Mouse (Mus musculus) cerebellum, postnatal 14 days (tissue): ENCODE measurements around the gene Psme3.

Source experiments
- DNase-seq, 2 experiments: peaks; one replicate each; pipeline ENCODE4 v3.0.0; 2021; ENCODE audit warnings: mixed read lengths in 2 of 2

Gene Psme3

DNA sequence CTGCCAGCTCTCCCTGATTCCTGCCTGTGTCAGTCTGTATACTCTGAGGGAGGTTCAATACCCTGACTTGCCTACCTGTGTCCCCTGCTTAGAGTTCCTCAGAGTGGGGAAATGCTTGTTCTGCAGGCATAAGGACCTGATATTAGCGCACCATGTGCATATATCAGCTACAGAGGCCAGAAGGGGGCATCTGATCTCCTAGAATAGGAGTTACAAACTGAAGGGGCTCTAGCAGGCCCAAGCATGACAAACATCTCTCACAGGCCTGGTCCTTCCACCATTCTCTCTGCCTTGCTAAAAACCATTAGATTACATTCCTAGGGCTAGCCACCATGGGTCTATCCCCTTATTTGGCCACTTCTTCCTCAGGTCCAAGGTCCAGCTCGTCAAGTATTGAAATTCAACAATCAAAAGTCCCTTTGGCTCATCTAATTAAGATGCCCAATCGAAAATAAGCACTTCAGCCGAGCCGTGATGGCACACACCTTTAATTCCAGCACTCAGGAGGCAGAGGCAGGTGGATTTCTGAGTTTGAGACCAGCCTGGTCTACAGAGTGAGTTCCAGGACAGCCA is 38.5 kb downstream of the Psme3 start:
- no peak for DNase-seq

DNA sequence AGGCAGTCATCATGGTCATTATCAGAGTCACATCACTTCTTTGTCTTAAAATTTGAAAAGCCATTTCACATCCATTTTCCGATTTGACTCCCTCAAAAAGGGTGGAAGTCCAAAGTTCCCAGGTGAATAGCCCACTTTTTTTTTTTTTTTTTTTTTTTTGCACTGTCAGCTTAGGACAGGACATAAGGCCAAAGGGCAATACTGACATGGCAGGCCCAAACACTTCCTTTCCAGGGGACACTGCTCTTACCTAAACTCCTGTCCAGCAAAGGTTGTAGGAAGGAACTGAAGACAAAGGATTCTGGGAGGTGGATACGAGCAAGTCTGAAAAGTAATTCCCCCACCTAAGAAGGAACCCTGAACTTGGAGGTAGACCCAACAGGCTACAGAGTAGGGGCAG is 39.9 kb downstream of the Psme3 start:
- DNase-seq: no peak

DNA sequence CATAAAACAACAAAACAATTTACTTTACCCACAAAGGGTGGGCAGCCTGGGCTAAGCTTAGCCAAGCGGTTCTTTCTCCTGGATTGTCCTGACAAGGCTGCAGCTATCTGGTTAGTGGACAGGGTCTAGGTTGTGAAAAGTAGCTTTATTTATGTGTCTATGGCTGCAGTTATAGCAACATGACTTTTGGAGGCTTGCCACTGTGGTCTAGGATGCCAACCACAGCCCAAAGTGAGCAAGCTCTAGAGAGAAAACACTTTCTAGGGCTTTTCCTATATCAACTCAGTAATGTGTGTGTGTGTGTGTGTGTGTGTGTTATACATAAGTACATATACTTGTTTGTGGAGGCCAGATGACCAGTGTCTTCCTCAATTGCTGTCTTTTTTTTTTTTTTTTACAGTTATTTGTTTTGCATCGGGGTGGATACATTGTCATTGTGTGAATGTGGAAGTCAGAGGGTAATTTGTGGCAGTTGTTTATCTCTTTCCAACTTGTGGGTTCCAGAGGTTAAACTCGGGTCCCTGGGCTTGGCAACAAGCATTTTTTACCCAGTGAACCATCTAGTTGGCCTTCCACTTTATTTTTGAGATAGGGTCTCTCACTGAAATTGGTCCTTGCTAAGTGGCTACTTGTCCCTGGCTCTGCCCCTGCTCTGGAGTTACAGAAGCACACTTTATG is 41.6 kb downstream of the Psme3 start:
- no peak for DNase-seq

DNA sequence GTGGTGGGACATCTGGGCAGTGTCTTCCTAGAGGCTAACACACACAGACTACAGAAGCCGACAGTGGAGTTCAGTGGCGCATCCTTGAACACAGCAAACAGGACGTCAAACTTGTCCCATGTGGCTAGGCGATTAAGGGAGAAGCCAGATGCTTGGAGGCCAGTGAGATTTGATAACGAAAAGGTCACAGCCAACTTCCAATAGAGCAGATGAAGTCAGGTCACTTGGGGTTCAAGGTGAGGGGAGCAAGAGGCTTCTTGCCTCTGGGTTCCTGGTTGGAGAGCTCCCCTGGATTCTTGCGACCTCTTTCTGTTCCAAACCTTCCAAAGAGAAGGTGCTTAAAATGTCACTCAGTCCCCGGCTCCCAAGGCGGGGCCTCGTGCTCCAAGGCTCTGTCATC is 43.8 kb downstream of the Psme3 start:
- DNase-seq: no peak

DNA sequence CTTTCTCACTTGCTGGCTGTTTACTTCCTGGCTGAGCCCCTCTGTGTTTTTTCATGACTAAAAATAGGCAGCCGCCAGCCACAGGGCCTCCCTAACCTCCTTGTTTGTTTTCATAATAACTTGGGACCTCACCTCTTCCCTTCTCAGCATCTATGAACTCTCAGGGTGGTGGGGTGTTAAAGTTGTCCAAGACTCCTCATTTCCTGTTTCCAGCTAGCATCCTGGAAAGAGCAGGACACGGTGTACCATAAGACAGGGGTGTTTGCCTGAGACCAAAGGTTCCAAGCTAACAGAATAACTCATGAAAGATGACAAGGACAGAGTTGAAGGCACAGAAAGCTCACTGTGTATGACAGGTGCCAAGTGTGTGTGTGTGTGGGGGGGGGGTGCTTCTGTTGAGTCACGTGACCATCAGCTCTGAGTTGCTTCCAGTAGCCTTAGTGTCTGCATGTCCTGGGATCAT is 44.7 kb downstream of the Psme3 start:
- DNase-seq: no peak

DNA sequence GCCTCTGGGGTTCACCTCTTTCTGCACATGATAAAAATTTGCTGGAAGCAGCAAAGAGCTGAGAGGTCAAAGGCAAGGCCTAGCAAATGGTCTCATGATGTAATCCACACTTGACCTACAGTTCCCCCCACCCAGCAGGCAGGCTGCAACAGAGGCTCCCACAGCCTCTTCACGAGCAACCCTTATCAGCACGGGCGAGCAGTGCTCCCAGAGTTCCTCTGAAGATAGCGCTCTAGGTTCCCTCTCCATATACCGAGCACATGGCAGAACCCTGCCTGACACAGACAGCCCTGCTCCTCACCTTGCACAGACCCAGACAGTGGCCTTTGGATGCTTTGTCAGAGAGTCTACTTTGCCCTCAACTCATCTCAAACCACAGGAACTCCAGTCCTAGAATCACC is 48.5 kb downstream of the Psme3 start:
- no peak for DNase-seq

DNA sequence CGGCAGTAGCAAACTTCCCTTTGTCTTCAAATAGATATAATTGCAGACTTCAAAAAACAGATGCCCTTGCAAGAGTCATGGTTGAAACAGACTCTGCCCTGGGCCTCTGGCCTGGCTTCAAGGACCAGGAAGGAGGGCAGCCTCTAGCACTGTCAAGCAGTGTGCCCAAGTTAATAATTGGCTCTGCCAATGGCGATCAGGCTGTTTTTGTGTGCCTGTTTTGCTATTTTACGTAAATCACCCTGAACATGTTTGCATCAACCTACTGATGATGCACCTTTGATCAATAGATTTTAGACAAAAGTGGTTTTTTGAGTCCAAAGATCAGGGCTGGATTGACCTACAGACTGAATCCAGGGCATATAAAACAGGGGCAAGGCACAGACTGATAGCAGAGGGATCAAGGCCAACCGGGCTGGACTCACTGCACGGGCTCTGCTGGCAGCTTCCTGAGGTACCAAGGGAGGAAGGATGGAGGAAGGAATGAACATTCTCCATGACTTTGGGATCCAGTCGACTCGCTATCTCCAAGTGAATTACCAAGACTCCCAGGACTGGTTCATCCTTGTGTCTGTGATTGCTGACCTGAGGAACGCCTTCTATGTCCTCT is 51.4 kb downstream of the Psme3 start, which contains the start of gene G6pc:
TSS of gene G6pc (plus strand) at position 236 of the 610 bp plus-strand sequence.
- no peak for DNase-seq

DNA sequence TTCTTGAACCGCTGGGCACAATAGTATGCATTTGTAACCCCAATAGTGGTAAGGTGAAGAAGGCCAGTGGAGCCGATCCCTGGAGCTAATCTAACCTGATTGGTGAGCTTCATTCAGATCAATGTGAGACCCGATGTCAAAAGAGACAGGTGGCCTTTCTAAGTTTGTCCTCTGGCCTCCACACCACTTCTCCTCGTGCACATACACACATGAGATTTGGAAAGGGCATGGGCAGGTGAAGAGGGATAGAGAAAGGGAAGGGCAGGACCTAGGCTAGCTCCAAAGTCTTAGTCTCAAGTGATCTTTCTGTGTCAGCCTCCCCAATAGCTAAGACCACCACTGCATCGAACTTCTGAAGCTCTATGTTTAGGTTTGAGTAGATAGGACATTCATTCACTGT is 54.1 kb downstream of the Psme3 start:
- no peak for DNase-seq
